Comparison of ENCODE assay signal across 17 mouse cellular contexts in the genomic region with DNA sequence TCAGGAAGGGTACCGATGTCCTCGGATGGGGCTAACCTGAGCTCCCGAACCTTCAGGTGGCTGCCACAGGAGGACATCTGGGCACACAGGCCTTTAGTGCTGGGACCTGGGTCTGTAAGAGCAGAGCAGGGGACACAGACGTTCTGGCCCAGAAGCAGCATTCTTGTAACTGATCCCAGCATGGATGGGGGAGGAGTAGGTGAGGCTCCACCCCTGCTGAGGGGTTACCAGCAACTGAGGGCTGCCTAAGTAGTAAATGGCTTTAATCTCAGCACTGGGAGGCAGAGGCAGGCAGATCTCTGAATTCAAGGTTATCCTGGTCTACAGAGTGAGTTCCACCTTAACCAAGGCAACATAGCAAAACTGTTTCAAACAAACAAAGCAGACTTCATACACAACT.
"Had no signal": no experiment of that assay in that cellular context is flagged by ENCODE, and none has a peak within 500 bp of the region (broad histone marks: within the 10 kb centered on the region; RNA-seq: fewer than 3 reads in every experiment).

No protein-coding gene starts in this region.

- H3K27ac ChIP-seq: midbrain, embryonic 10.5 days; midbrain, embryonic 12.5 days; neural tube, embryonic 13.5 days; neural tube, embryonic 15.5 days; stomach, embryonic 15.5 days; stomach, postnatal 0 days had no signal

- DNase-seq: lung, adult 18-20 months; lung, embryonic 14.5 days; lung, postnatal 10 days; lung, postnatal 4 days; midbrain, embryonic 14.5 days; retina, postnatal 1 day; right cerebral cortex, adult 18-20 months; thymus, adult 2 months; thymus, postnatal 25 days; thymus, postnatal 4 days had no signal

- H3K27me3 ChIP-seq: midbrain, embryonic 12.5 days; neural tube, embryonic 13.5 days; neural tube, embryonic 15.5 days; stomach, embryonic 15.5 days had no signal

- H3K9me3 ChIP-seq: midbrain, embryonic 10.5 days; midbrain, embryonic 12.5 days; neural tube, embryonic 13.5 days; neural tube, embryonic 15.5 days; stomach, embryonic 15.5 days had no signal

- H3K4me3 ChIP-seq: midbrain, embryonic 10.5 days; midbrain, embryonic 12.5 days; myocyte; neural tube, embryonic 13.5 days; neural tube, embryonic 15.5 days; stomach, embryonic 15.5 days had no signal

- H3K4me1 ChIP-seq: midbrain, embryonic 10.5 days; midbrain, embryonic 12.5 days; neural tube, embryonic 13.5 days; neural tube, embryonic 15.5 days; stomach, embryonic 15.5 days had no signal

- H3K9ac ChIP-seq: lung, embryonic 14.5 days; midbrain, embryonic 12.5 days; neural tube, embryonic 13.5 days; neural tube, embryonic 15.5 days; stomach, embryonic 15.5 days had no signal
